Mouse (Mus musculus) cerebellum, postnatal 10 days (tissue): ENCODE results near the gene Tmem30c.

ENCODE experiments used
- DNase-seq, 2 experiments: peaks; one replicate each; pipeline ENCODE4 v3.0.0; 2021; ENCODE audit warnings: mixed read lengths in 2 of 2

Gene Tmem30c

DNA sequence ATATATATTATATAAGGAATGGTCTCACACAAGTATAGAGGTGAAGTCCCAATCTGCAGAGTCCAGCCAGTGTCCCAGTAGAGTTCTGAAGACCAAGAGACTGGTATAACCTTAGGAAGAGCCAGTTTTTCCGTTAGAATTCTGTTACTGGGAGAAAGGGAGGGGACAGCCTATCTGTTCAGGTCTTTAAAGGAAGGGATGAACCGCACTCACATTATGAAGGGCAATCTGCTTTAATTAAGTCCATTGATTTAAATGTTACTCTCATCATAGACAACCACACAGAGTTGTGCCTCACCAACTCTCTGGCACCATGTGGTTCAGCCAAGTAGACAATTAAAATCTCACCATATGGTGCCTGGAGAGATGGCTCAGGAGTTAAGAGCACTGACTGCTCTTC lies at the start of gene Tmem30c:
Gene Tmem30c, minus strand, starts transcription at position 101 of the 400 bp plus-strand sequence.
- no peak for DNase-seq

DNA sequence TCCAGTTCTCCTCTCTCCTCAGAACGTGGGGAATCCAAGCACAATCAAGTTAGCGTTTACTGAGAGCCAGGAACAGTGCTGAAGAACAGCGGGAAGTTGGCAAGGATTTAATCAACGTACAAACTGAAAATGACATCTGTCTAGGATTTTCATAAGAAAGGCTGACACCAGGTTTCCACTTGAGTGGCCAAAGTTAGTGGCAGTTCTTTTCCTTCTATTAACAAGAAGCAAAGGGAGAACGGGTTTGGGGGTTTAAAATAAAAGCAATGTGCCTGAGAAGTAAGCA lies 47.9 kb upstream of the Tmem30c start:
- DNase-seq: peak; percentile 51 to 63

DNA sequence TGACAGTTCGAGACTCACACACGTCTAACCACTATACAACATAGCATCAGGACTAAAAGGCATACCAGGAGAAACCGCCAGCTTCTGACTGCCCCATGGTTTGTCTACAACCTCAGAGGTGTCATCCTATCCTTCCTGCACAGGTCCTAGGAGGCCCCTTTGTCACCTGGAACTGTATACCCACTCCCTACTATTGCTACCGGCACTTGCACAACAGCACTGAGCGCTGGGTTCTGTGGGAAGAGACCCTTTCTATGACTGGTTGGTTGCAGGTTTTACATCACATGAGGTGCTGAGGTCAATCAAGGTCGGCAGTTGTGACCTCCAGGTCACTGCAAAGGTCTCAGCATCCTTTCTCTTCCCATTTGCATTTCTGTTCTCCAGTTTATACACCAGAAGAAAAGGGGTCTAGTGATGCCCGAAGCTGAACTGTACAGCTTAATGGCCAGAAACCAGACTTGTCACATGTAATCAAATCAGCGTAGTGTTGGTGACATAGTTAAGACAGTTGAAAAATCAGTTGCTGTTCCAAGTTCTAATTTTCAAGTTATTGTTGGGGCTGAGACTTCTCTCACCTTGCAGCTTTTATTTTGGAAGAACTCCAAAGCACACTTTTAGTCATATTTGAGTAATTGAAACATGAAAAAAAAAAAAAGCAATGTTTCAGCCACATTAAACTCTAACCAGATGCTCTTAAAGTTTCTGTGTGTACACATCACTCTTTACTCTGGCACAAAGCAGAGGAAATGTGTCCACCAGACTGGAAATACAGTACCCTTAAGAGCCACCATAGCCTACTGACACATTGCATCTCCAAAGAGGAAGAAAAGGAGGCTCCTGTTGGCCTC lies 47.3 kb upstream of the Tmem30c start:
- DNase-seq: peak; percentile 15 to 28

DNA sequence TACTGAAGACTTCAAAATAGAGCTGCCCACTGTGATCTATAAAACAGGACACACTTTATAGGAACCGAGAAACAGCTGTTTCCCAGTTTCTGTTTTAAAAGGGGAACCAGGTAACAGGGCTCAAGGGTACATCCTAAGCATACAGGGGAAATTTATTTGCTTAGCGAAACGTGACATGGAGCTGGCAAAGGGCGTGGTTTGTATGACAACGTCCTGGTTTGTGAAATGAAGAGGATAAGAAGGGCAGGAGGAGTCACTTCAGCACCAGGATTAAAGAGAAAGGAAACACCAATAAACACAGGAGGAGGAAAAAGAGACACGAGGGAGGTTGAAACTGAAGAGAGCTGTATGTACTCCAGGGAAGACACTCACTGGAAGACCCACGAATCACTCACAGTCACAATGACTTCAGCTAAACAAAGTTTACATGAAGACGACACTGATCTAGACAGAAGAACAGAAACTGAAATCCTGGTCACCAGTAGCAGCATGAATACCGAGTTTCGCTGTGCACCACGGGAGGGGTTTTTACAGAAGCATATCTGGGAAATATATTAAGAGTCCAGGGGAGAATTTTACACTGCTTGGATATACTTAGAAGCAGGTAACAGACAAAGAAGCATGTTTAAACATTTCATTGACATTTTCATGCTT lies 44.2 kb upstream of the Tmem30c start:
- no peak for DNase-seq

DNA sequence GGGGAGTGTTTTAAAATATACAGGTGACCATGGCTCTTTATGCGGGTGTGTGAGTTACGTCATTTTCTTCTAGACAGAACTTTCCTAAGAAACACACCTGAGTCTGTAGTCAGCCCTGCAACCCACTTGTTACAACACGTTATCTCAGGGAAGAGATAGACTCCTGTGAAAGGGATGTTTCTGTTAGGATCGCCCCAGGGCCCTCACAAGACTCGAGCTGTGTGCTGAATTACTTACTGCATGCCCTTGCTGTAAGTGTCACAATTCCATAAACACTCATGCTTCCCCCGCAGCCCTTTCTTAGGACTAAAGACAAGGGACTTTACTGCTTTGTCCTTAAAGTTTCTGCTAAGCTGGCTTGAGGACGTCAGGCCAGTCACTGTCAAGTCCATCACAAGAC lies 39.6 kb upstream of the Tmem30c start:
- DNase-seq: no peak

DNA sequence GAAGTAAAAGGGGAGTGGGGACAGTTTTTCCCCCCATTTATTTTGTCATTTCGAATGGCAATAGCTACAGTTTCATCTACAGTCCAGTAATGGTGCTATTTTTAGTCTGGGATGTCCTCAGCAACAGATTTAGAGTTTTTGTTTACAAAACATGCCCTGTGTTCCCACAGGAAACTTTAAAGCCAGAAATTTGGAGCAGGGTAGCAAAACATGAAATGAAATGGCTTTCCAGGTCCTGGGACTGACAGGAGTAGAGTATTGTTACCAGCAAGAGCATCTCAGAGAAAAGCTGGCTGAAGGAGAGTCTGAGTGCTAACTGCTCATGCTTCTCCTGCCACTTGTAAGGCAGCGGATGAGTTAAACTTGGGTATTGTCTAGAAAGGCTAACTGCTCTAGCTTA lies 37.4 kb upstream of the Tmem30c start:
- DNase-seq: no peak

DNA sequence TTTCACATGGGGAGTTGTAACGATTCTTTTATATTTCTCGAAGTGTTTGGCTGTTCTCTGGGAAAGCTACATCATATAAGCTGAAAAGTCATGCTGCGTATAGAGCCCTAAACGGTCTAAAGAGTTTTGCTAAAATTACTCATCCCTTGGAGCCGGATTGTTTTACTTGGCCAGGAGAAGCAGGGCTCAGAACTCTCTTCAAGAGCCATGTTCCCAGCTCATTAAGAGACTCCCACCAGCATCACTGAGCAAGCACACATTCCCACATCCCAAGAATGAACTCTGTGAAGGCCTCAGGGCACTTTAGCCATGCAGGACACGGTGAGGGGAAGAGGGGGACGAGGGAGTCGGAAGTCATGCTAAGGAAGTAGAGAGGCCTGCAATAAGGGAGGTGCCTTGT lies 36.4 kb upstream of the Tmem30c start:
- no peak for DNase-seq

DNA sequence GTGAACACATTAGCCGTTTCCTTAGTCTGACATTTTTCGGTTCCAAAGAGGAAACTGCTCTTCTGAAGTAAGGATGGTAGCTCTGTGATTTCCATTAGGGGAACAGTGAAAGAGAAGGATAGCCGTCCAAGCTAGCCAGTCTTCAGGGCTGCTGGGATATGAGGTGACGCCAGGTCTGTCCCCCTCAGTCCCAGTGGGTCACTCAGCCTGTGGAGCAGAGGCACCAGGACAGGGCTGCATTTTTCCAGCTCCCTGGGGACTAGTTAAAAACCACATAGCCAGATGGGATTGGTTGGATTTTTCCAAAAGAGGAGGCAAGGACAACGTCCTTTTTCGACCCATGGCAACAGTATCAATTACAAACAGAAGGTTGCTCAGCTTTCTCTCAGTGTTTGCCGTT lies 34.3 kb upstream of the Tmem30c start:
- DNase-seq: no peak

DNA sequence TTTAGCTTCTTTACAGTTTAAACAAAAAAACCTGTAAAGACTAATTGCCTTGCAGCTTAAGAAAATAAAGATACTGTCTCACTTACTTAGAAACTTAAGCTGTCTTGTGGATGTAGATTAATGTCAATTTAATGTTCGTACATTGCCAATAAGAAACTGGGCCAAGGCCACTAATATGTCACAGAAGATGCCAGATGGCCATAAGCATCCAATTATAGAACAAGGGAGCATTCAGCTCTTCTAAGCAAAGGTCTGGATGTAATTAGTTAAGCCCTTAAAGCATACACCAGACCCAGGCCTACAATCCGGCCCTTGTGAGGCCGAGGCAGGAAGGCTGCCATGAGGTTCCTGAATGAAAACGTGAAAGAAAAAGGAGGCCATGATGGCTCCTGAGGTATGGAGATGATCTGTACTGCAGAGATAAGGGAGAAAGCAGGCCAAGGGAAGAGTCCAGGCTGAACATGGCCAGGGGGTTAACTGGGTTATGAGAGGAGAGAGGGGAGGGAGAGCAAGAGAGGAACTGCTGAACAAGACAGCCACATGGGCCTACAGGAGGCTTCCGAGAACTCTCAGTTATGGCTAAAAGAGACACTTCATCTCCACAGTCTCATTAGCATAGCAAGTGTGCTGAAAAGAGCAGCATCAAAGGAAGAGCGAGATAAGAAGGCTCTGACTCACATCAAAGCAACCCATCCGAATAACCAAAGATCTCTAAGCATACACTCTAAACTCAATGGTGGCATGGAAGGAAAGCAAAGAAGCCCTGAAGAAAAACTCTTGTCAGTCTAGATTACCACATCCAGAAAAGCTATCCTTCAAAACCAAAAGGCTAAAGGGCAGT lies 26.8 kb upstream of the Tmem30c start:
- no peak for DNase-seq

DNA sequence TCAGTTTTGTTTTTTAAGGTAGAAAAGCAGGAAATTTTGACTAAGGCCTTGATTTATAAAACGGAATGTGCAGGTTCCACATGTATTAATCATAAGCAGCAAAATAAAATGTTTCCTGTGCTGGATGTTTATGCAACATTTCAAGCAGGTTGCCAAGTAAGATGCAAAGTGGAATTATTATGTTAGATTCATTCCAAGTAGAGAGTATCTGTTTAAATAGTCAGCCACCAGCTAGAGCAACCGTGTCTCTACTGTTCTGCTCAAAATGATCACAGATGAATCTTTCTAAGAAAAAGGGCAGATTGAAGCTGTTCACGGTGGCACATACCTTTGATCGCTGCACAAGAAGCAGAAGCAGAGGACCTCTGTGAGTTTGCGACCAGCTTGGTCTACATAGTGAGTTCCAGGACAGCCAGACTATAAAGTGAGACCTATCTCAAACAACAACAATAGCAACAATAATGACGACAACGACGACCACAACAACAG lies 26.0 kb upstream of the Tmem30c start:
- DNase-seq: no peak

DNA sequence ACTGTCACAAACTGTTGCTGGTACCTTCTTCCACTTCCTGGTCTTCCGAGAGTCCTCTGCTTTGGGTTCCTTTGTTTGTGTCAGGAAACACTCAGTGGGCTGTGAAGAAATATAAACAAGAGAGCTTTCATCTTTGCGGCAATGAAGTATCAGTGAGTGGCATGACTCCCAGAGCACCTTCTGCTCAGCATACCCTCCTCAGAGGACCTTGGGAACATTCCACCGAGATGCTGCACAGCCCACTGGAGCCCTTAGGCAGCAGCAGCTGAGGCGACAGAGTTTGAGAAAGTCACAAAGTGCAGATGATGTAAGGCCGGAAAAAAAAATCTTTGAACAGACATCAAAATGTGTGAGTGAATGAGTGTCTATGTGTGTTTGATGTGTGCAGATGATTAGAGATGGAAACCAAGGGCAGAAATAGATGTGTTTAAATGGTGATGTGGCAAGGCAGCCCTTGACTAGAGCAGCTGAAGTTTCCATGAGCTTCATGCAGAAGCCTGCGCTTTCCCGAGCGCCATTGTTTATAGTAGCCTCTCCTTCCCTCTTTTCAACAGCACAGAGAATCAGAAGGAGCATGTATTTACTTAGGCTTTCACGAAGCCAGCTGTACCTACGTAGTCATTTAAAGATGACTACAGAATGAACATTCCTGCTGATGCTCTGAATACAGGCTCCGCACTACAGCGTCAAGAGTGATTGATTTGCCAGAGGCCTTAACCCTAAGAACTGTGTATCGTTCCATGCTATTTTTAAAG lies 25.4 kb upstream of the Tmem30c start:
- DNase-seq: no peak

DNA sequence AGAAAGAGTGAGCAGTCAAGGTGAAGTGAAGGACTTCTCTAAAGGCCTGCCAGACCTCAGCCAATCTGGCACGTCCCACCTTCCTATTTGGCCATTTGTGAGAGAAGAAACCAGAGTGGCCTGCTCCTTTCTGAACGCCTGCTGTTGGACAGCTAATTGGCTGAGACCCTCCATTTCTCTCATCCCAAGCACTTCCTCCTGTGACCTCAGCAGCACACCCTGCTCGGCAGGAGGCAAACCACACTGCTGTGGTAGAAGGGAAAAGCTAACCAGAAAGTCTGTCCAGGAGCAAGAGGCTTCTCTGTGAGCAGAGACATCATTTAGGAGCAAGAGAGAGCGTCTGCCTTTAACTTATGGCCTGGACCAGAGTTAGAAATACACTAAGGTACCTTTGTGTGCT lies 24.5 kb upstream of the Tmem30c start:
- no peak for DNase-seq

DNA sequence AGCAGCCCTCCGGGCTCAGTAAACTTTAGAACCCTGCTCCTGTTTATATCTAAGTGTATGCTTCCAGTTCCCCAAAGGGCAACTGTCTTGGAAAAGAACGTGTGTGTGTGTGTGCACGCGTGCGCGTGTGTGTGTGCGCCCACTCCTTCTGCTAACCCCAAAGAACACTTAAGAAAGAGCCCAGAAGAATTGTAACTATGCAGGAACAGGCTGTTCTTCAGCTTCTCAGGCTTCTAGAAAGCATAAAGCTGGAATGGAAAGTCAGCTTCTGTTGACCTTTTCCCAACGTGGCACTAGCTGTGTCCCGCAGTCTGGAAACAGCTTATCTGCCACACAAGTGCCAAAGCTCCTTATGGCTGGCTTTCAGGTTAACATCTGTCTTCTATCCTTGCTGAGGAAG lies 22.4 kb upstream of the Tmem30c start:
- DNase-seq: no peak

DNA sequence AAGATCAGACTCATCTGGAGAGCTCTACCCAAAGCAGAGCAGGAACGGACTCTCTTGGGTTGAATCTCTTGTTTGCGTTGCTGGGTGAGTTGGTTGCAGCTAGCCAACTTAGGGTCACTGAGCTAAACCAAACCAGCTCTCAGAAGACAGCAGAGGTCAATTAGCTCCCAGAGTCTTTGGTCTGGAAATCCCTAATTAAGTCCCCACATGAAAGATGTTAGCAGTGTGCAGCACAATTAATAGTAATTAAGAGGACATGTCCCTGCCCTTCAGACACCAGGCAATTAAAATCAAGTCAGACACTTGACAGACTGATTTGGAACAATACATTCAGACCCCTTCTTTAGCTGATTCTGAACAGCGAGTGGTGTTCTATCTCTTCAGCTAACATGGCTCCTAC lies 21.6 kb upstream of the Tmem30c start:
- DNase-seq: no peak

DNA sequence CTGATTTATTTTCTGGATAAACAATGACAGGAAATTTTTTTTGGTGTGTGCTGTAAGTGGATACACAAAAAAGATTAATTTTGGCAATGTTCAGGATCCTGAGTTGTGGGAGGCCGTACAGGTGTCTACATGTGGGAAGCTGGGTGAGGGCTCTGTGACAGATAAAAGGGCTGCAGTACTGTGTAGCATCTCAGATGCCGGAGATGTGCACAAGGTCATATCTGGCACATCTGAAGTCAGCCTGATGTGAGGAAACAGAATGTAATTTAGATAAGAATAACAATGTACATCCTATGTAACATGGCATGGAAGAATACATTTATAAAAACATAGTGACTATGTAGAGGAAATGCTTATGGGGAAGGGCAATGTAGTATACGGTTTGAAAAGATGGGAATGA lies 20.8 kb upstream of the Tmem30c start:
- DNase-seq: no peak

DNA sequence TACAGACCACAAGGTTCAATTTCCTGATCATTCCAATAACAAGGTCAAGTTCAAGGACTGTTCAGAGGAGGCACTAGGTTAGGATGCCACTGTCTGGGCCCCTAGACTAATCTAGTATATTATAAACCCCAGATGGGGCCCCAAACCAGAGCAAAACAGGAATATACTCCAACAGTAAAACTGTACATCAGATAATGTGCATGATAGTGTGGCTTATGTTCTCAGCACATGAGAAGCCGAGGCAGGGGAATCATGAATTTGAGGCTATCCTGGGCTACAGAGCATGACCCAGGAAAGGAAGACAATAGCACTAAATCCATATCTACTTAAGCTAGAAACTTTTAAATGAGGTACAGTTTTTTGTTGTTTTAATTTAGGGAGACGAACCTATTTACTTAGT lies 19.5 kb upstream of the Tmem30c start:
- DNase-seq: no peak

DNA sequence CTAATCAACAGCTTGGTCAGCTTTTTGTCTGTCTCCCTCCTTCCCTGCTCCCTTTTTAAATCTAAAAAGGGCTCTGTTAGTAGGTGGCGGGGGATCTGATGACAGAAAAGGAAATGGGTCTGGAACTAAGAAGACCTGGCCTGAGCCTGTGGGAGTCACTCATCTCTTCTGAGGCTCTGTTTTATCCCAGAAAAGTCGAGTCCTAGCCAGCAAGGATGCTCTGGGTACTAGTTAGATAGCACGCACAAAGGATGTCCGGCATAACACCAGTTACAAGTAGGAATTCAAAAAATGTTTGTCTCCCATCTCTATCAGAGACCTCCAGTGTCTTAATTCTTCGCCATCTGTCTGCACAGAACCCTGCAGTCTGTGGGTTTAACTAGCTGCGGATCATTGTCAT lies 12.8 kb upstream of the Tmem30c start:
- no peak for DNase-seq

DNA sequence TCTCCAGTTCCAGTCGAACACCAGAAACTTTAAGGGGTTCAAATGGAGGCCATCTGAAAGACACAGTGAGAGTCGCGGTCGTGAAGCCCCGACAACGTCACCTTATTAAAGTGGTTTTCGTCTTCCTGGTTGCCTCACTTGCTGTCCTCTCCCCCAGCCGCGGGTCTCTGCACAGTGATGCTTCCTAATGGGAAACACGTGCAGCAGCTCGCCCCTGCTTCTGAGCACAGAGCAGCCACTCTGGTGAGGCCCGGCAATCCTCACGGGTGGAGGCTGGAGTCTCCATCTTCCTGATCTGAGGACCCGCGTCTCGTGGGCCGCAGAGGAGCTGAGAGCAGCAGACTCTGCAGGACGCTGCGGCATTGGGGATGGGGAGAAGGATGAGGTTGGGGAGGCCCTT lies 11.1 kb upstream of the Tmem30c start:
- DNase-seq: no peak

DNA sequence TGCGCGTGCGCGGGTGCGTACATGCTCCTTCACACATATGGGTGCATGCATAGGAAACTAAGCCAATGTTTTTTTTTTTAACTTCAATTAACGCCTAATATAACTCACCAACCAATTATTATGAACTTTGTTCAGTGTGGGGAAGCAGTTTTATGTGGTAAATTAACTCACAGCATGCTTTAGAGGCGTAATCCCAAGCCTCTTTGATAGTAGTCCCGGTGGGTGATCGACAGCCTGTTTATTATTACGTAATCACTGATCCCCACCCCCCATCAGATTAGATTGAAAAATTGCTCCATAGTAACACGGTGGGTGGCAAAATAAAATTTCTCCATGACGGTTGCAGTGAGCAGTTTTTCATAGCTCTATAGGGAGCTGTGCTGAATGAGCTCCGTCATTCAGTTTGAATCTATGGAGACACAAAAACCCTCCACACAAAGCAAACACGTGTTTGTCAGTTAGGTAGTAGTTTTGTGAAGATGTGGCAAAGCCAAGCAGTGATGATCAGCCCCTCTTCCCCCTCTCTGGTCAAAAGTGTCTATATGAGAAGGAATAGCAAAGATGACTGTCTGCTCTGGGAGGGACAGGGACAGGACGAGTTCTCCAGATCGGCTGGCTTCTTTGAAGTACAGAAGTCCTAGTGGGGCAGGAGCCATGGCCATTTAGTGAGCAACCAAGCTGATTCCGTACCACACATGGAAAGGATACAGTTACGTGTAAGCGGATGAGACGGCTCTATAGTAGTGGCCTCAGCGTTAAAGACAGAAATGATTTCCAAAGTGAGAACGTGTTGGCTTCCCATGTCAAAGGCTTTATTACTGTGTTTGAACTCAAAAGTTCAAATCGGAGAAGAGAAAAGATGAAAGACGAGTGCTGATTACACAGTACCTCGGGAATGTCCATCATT lies 10.4 kb upstream of the Tmem30c start:
- DNase-seq: no peak

DNA sequence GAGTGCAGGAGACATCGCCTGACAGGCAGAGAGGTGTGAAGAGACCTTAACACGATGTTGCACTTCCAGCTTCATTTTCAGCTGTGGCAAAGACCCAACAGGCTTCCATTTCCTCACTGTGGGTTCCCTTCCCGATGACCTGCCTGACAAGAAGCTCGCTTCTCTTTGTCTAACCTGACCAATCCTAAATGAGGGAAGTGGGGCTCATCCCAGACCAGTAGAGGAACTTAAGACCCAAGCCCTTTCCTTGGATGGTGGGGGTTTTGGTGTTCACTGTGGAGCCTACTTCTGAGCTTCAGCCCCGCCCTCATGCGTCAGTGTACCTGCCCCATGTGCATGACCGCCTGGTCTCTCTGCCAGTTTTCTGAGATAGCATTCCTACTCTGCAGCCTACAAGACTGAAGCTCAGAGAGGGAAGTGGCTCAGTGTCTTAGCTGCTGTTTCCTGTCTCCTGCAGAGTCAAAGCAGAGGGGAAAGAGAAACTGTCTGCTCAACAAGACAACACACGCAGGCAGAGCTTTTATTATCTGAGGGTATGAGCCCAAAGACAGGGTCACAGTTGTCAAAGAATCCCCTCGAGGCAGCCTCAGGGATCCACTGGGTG lies 8.9 kb upstream of the Tmem30c start:
- no peak for DNase-seq

DNA sequence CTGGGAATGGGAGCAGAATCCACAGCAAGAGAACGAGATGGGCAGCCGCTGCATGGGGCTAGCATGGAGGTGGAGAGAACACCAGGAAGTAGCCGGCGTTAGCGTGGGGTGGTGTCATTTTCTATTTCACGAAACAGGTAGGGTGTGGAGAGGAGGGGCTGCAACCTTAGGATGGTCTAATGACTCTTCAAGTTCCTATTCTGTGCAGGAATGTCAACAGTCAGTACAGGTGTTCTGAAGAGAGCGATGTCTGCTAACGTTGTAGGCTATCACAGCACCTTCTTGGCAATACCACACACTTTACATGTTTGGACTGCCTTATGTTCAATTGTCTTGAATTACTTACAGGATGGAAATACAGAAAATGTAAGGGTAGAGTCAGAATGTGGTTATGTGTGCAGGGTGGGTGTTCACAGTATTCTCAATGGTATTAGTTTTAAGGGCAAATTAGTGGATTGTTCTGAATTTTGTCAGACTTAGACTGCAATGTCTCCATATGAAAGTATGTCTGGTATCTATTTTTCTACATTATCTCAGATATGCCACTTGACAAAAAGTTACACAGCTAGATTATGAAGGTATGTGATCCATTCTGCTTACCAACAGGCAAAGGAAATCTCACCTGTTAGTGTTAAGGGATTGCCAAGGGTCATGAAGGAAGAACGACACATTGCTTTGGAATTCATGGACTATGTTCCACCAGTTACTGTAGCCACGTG lies 2.7 kb upstream of the Tmem30c start:
- no peak for DNase-seq
